Mouse (Mus musculus) frontal cortex, postnatal 14 days (tissue): Measurements from ENCODE around the gene Olfr761.
"Not testable (repeated sequence)": the region's sequence is repeated elsewhere in the genome, so short reads cannot be mapped to it uniquely, and the experiment has no call there.

Experiments used
- DNase-seq, 2 experiments: peaks; one replicate each; pipeline ENCODE4 v3.0.0; 2022; ENCODE audit warnings: low spot score in 2 of 2

Gene Olfr761

GRCm38 (mm10) chr17:37952979-37953378 lies at the start of gene Olfr761:
TSS of gene Olfr761 (minus strand) at chr17:37953079.
- DNase-seq, result no peak

DNA sequence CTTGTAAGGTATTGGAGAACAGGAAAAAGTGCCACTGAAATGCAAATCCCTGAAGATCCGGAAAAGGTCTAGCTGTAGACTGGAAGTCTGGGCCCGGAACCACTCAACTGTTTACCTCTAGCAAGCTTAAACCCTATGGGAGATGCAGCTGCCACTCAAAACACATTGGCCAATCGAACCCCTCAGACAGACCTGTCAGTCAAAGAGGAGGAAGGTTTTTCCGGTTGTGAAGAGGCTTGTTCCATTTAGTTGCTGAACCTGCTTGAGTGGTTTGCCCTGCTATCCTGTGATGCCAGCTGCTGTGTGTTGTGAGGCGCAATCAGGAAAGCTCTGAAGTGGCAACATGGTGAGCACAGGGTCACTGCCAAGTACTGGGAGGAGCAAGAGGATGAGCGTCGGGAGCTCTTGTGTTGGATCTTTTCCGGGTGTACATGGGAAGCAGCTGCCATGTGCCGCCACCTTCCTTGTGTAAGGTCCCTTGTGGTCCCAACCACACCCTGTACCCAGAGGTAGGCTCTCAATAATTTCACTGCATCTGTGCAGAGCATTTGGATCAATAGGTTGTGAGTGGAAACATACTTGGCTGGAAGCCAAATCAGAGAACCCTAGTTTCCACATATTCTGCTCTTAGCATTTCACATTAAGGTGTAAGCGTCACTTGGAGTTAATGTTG lies 42.9 kb upstream of the Olfr761 start:
- DNase-seq, result no peak

GRCm38 (mm10) chr17:37990453-37990961 lies 37.6 kb upstream of the Olfr761 start:
- DNase-seq, result no peak

GRCm38 (mm10) chr17:37973591-37973990 lies 20.7 kb upstream of the Olfr761 start:
- DNase-seq, result no peak

- DNase-seq, result no peak
Observed at GRCm38 (mm10) chr17:37920248-37920647, 32.6 kb downstream of the Olfr761 start, which contains the start of gene Olfr128. TSS of gene Olfr128 (plus strand) at chr17:37920548.

DNA sequence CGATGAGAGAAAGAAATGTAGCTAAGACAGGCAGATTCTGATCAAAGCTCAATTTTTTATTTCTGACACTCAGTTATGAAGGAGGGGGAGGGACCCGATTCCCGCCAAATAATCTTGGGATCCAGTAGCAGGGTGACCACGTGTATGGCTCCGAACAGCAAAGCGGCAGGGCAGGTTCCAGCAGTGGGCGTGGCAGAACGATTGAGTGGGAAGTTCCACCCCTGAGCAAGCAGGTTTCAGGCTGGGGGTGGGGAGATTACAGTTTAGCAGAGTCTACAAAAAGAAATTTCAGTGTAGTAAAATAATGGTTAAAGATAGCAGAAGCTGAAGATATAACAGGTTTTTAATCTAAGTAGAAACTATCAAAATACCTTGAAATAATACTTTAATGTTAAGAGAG lies 46.1 kb downstream of the Olfr761 start:
- not testable (repeated sequence) for DNase-seq
